Mouse (Mus musculus) left cerebral cortex, adult 11 months (tissue): ENCODE data around the gene Gm14288.
"Not testable (repeated sequence)": the region's sequence is repeated elsewhere in the genome, so short reads cannot be mapped to it uniquely, and the experiment has no call there.

Experiments
- DNase-seq: peaks from one replicate; pipeline ENCODE4 v3.0.0; 2022; ENCODE audit warnings: low spot score

Gene Gm14288

DNA sequence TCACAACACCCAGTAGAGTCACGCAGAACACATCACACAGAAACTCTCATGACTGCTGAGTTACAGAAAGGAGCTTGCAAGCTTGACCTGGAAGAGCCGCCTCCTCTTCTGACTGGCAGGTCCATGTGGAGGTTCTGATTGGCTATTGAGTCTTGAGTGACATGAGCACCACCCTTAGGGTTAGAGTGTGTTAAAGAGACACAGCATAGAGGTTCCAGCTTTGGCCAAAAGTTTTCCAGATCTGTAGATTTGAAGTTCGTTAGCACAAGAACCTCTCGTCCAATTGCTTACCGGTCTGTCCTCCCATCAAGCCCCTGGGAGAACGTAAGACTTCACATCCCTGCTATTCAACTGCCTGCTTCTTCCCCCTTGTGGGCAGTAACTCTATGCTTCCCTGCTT is at the start of gene Gm14288:
Gene Gm14288 (minus strand): TSS at position 101 of the 400 bp plus-strand sequence.
- DNase-seq: not testable (repeated sequence)

DNA sequence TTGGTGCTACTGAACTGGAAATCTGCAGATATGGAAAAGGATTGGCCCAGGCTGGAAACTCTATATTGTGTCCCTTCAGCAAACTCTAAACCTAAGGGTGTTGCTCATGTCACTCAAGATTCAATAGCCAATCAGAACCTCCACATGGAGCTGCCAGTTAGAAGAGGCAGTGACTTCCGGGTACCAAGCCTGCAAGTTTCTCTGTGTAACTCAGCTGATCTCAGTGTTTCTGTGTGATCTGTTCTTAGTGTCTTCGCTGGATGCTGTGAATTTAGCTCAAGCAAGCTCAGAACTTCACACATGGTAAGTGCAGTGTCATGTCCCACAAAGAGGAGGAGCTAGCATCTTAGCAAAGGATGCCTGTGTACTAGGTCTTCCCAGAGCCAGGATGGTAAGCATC is 59.7 kb downstream of the Gm14288 start, which contains the start of gene Gm2007:
Gene Gm2007 (plus strand): TSS at position 301 of the 400 bp plus-strand sequence.
- DNase-seq: not testable (repeated sequence)
